Comparison of ENCODE assay signal across 8 mouse cellular contexts in the genomic region with DNA sequence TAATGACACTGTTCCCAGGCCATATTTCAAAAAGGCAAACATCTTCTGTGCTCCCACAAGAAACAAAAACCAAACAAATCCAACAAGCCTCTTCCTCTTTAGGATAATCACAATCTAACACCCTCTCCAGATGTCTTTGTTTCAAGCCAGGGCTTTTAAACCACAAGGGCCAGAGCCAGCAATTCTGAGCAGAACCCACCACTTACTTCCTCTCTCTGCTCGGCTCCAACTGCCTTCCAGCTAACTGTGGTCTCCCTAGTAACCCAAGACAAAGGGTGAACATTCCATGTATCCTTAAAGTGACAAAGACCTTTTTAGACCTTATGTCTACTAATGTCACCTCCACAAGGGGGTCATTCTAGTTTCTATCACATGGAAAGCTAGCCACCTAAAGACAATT. TPM values are rescaled to one million over a fixed set of nuclear protein-coding genes. Genes with fewer than 3 reads are reported as not detected.
DNase-seq lines count a peak whose midpoint lies in the region; ATAC-seq and TF ChIP-seq lines count a peak whose summit lies in the region.

No protein-coding gene starts in this region.

- peaks cover 20% of the 10 kb centered on the region for H3K4me1 ChIP-seq in heart, embryonic 12.5 days (replicated peaks)

- peak overlapping the region; percentile 86 for H3K27ac ChIP-seq in layer of hippocampus, adult 2 months
- H3K27ac ChIP-seq in heart, embryonic 12.5 days (ENCODE audit: poor library complexity, severe bottlenecking): peak overlapping the region; percentile 13; the same call in 1 of the 2 replicates

- H3K9ac ChIP-seq in heart, embryonic 12.5 days: no peak overlapping the region

- no peak for TF ChIP-seq POLR2A in brain, embryonic 14.5 days (IDR thresholded peaks at IDR 0.05; ENCODE audit: borderline replicate concordance, extremely low read depth, insufficient read depth, insufficient read length, poor library complexity, severe bottlenecking)

- no peak for TF ChIP-seq CTCF in layer of hippocampus, adult 2 months (conservative IDR thresholded peaks at IDR 0.05)
- no peak for TF ChIP-seq CTCF in brain, embryonic 14.5 days (IDR thresholded peaks at IDR 0.05; ENCODE audit: borderline replicate concordance, extremely low read depth, insufficient read depth, insufficient read length)

- no peak overlapping the region; the same call in 1 of the 2 replicates for H3K4me3 ChIP-seq in layer of hippocampus, adult 2 months
- 0 out of 2 replicates have a peak overlapping the region, but pooled peaks have one; percentile 13 for H3K4me3 ChIP-seq in heart, embryonic 12.5 days

- WGBS in heart, embryonic 12.5 days: 0% methylated on average over 1 of the region's 1 CpGs

- no peaks in the 10 kb centered on the region for H3K9me3 ChIP-seq in heart, embryonic 12.5 days (replicated peaks)

- DNase-seq in layer of hippocampus, adult 2 months (ENCODE audit: low spot score in 2 of 2): peak; percentile 24 to 39
- DNase-seq in layer of hippocampus, postnatal 36 days: no peak
- peak; percentile 73 for DNase-seq in brain, embryonic 14.5 days (ENCODE audit: low read depth)
- DNase-seq in lung, postnatal 25 days (ENCODE audit: low spot score): peak; percentile 52
- no peak for DNase-seq in frontal cortex, postnatal 14 days (ENCODE audit: low spot score in 2 of 2)

- peak overlapping the region; percentile 37; the same call in 1 of the 2 replicates for H3K4me2 ChIP-seq in heart, embryonic 12.5 days

- peaks cover 35% of the 10 kb centered on the region for H3K36me3 ChIP-seq in heart, embryonic 12.5 days

- no peak for ATAC-seq in heart, embryonic 12.5 days (ENCODE audit: insufficient number of reproducible peaks, low FRiP score)
- ATAC-seq in erythroblast, adult 5-6 weeks (replicated peaks; ENCODE audit: low FRiP score, poor library complexity, severe bottlenecking): no peak
- ATAC-seq in inflammation-experienced regulatory T-cells, adult 6 months: no peak

- H3K27me3 ChIP-seq in heart, embryonic 12.5 days (replicated peaks): no peaks in the 10 kb centered on the region

RNA-seq across cellular contexts. Expression of a gene that starts 17.2 kb away (rescaled TPM):
- 10 to 100 TPM; 58.3 to 60.7 TPM for total RNA-seq in layer of hippocampus, adult 2 months (2021)
- 10 to 100 TPM; 52.2 to 61.1 TPM for total RNA-seq in layer of hippocampus, postnatal 36 days (2021)
- 24.9 and 31.0 TPM in 2 replicates for polyA plus RNA-seq in brain, embryonic 14.5 days (2012; rRNA removed)
- 23.6 and 24.2 TPM in 2 replicates for polyA plus RNA-seq in heart, embryonic 12.5 days (2016; fragmentation: Nextera tagmentation; extraction: Ambion mirVana)
- total RNA-seq in erythroblast, adult 5-6 weeks (2015; ENCODE audit: low replicate concordance): 25.2 and 25.3 TPM in 2 replicates
- 45.2 and 57.2 TPM in 2 replicates for total RNA-seq in erythroblast, adult 5-6 weeks (2017; ENCODE audit: low replicate concordance)
- 10 to 100 TPM; 36.4 to 52.4 (median 45.3) TPM for polyA plus RNA-seq in inflammation-experienced regulatory T-cells, adult 6 months (2017; shearing (Covaris generic))

RNA-seq across cellular contexts. Expression of a gene that starts 17.3 kb away (rescaled TPM):
- total RNA-seq in layer of hippocampus, adult 2 months (2021): 10 to 100 TPM; 57.5 to 60.0 TPM
- total RNA-seq in layer of hippocampus, postnatal 36 days (2021): 10 to 100 TPM; 63.3 to 63.4 TPM
- 62.8 and 64.7 TPM in 2 replicates for polyA plus RNA-seq in brain, embryonic 14.5 days (2012; rRNA removed)
- polyA plus RNA-seq in heart, embryonic 12.5 days (2016; fragmentation: Nextera tagmentation; extraction: Ambion mirVana): 45.3 and 47.8 TPM in 2 replicates
- 49.8 and 77.7 TPM in 2 replicates for total RNA-seq in erythroblast, adult 5-6 weeks (2015; ENCODE audit: low replicate concordance)
- 113 and 114 TPM in 2 replicates for total RNA-seq in erythroblast, adult 5-6 weeks (2017; ENCODE audit: low replicate concordance)
- 10 to 100 TPM; 20.2 to 22.8 (median 22.4) TPM for polyA plus RNA-seq in inflammation-experienced regulatory T-cells, adult 6 months (2017; shearing (Covaris generic))

RNA-seq across cellular contexts. Expression of a gene that starts 32.4 kb away (rescaled TPM):
- total RNA-seq in layer of hippocampus, adult 2 months (2021): under 1 TPM; 0.64 to 0.77 TPM
- total RNA-seq in layer of hippocampus, postnatal 36 days (2021): under 1 TPM in 1 of 2 experiments, not detected in 1; 0.51 TPM
- 0.83 and 0.85 TPM in 2 replicates for polyA plus RNA-seq in brain, embryonic 14.5 days (2012; rRNA removed)
- 0.59 and 0.69 TPM in 2 replicates for polyA plus RNA-seq in heart, embryonic 12.5 days (2016; fragmentation: Nextera tagmentation; extraction: Ambion mirVana)
- total RNA-seq in erythroblast, adult 5-6 weeks (2015; ENCODE audit: low replicate concordance): 10.6 and 16.1 TPM in 2 replicates
- total RNA-seq in erythroblast, adult 5-6 weeks (2017; ENCODE audit: low replicate concordance): 1.5 and 3.1 TPM in 2 replicates
- 10 to 100 TPM; 31.7 to 86.8 (median 66.9) TPM for polyA plus RNA-seq in inflammation-experienced regulatory T-cells, adult 6 months (2017; shearing (Covaris generic))

RNA-seq across cellular contexts. Expression of a gene that starts 50.1 kb away (rescaled TPM):
- total RNA-seq in layer of hippocampus, adult 2 months (2021): under 1 TPM in 1 of 2 experiments, not detected in 1; 0.47 TPM
- under 1 TPM; 0.32 to 0.35 TPM for total RNA-seq in layer of hippocampus, postnatal 36 days (2021)
- polyA plus RNA-seq in brain, embryonic 14.5 days (2012; rRNA removed): 1.2 and 1.9 TPM in 2 replicates
- polyA plus RNA-seq in heart, embryonic 12.5 days (2016; fragmentation: Nextera tagmentation; extraction: Ambion mirVana): 0.13 TPM in 1 of 2 replicates, not detected in the other
- not detected in 2 replicates for total RNA-seq in erythroblast, adult 5-6 weeks (2015; ENCODE audit: low replicate concordance)
- total RNA-seq in erythroblast, adult 5-6 weeks (2017; ENCODE audit: low replicate concordance): not detected in 2 replicates
- polyA plus RNA-seq in inflammation-experienced regulatory T-cells, adult 6 months (2017; shearing (Covaris generic)): under 1 TPM in 1 of 3 experiments, not detected in 2; 0.28 TPM

Comparison
In these comparisons a context has a peak if more than half of its experiments do, and no peak if none do; other contexts are left out.
1. DNase-seq: peak in layer of hippocampus, adult 2 months (2 of 2), brain, embryonic 14.5 days (single experiment) and lung, postnatal 25 days (single experiment); none in layer of hippocampus, postnatal 36 days (0 of 2) and frontal cortex, postnatal 14 days (0 of 2).